Mouse (Mus musculus) frontal cortex, postnatal 10 days (tissue): ENCODE measurements around the gene Srsf9.
"Not testable (repeated sequence)": the region's sequence is repeated elsewhere in the genome, so short reads cannot be mapped to it uniquely, and the experiment has no call there.

Source experiments
- DNase-seq, 2 experiments: peaks; one replicate each; pipeline ENCODE4 v3.0.0; 2022; ENCODE audit warnings: low spot score in 2 of 2, mixed read lengths in 1 of 2

The Srsf9 gene

DNA sequence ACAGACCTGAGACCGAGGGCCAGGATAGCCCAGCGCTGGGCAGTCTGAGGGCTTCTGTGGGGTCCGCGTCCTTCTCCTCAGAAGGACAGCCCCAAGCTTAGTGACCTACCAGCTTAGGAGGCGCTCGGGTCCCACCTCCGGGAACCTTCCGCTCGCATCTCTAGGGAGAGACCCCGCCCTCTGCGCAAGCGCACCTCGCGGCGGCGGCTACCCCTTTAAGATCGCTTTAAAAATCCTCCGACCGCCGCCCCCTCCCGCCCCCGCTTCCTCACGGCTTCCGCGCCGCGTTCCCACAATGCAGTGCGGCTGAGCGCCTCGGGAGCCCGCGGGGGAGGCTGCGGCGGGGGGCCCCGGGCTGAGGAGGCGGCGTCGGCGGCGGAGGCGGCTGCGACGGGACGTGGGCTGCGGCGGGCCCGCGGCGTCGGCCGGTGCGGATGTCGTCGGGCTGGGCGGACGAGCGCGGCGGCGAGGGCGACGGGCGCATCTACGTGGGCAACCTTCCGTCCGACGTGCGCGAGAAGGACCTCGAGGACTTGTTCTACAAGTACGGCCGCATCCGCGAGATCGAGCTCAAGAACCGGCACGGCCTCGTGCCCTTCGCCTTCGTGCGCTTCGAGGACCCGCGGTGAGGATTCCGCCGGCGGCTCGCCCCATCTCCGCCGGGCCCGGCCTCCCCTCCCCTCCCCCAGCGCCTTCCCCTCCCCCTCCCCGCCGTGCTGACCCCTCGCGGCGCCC lies at the start of gene Srsf9:
Gene Srsf9, plus strand, starts transcription at position 303 of the 735 bp plus-strand sequence.
- peak; percentile 89 to 94 for DNase-seq

DNA sequence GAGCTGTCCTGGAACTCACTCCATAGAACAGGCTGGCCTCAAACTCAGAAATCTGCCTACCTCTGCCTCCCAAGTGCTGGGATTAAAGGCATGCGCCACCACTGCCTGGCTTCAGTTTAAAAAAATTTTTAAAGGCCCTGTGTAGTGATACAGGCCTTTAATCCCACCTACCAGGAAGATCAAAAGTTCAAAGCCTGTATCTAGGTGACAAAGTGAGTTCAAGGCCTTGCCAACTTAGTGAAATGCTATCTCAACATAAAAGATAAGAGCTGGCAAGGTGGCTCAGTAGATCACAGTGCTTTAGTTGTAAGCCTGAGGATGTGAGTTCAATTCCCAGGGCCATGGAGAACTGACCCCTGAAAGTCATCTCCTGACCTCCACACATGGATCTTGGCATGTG lies 48.9 kb upstream of the Srsf9 start:
- no peak for DNase-seq

DNA sequence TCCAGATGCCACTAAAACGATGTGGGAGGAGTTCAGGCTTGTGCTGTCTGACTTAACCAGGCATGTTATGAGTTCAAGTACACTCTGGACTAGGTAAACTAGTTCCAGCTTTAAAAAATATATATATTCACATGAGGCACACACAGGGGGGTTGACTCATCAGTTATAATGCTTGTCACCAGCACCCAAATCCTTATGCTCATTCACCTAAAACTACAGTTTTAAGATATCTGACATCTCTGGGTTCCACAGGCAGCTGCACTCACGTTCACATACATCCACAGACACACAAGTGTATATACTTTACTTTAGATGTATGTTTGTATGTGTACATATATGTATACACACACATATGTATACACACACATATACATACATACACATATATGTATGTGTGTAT lies 48.2 kb upstream of the Srsf9 start:
- no peak for DNase-seq

DNA sequence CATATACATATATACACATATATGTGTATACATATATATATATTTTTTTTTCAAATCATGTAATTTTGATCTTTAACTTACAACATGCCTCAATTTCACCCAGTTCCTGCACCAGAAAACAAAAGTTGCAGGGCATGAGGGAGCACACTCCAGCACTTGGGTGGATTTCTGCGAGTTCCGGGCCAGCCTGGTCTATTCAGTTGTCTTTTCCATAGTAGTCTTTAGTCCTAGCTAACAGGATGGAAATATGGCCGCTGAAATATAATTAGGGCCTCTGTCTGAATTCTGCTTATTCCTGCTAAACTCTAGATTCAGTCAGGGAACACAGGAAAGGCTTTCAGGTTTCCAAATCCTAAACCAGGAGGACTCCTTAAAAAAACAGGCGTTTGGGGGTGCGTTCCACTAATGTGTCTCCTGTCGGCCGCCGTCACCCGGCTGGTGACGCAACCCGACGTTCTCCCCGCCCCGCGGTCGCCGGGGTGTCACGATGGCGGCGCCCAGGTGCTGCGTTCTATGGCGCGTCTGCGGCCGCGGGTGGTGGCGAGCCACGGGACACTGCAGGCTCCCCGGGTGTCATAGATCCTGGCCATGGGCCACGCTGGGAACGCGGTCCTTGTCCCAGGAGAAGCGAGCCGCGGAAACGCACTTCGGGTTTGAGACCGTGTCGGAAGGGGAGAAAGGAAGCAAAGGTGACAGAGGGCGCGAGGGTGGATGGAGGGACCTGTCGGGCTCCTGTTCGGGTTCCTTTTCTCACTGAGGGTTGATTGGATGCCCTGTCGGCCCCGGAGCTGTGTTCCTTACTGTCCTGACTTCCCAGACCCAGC lies 47.5 kb upstream of the Srsf9 start, which contains the start of gene Coq5:
Gene Coq5, plus strand, starts transcription at position 441 of the 824 bp plus-strand sequence.
- peak; percentile 78 to 81 for DNase-seq

DNA sequence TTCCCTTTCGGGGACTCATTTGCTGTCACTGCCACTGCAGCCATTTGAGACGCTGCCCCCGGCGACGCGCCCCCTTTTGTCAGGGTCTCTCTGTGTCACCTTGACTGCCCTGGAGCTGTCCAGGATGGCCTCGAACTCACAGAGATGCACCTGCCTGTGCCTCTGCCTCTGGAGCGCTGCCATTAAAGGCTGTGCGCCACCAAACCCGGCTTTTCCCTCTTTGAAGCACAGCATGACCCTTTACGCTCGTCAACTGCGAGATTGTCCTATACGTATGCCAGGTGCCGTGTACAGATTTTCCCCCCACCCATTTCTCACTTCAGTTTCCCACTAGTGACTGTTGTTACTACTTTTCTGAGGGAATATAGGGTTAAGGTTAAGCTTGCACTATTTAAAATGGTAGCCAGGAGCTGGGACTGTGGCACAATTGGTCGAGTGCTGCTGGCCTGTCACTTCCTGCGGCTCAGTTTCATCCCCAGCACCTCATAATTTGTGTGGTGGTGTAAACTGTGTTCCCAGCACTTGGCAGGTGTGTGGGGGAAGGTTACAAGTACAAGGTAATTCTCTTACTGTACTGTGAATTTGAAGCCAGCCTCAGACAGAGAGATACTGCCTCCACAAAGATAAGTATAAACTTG lies 46.8 kb upstream of the Srsf9 start:
- DNase-seq: no peak

DNA sequence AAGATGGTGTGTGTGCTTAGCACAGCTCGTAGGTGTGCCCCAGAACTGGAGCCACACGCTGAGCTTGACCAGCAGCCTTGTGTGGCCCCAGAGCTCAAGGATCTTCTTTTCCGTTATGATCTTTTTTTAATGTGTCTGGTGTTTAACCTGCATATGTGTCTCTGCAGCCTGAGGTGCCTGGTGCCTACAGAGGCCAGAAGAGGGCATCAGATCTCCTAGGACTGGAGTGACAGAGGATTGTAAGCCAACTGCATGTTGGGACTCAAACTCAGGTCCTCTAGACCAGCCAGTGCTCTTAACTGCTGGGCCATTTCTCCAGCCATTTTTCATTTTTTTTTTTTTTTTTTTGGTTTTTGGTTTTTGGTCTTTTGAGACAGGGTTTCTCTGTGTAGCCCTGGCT lies 42.2 kb upstream of the Srsf9 start:
- no peak for DNase-seq

DNA sequence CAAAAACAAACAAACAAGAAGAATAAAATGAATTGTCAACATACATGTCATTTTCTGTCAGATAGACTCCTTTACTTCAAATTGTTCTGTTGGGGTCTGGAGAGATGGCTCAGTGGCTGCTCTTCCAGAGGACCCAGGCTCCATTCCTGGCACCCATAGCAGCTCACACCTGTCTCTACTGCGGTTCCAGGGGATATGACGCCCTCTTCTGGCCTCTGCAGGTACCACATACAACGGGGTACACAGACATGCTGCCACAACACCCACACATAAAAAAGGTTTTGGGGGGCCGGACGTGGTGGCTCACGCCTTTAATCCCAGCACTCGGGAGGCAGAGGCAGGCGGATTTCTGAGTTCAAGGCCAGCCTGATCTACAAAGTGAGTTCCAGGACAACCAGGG lies 32.8 kb upstream of the Srsf9 start:
- no peak for DNase-seq

DNA sequence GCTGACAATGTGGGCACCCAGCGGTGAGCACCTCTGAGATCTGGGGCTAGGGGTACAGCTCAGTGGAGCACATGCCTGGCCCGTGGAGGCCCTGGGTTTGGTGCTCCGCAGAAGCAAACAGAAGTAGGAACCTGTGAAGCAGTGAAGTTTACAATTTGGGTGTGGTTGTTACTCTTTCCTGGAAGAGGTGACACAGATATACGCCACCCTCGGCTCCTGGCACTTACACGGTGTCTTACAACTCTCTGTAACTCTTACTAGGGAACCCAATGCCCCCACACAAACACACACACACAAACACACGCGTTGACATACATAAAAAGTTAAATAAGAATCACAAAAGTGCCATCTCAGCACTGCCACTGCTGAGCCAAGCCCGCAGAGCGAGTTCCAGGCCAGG lies 30.6 kb upstream of the Srsf9 start:
- no peak for DNase-seq

DNA sequence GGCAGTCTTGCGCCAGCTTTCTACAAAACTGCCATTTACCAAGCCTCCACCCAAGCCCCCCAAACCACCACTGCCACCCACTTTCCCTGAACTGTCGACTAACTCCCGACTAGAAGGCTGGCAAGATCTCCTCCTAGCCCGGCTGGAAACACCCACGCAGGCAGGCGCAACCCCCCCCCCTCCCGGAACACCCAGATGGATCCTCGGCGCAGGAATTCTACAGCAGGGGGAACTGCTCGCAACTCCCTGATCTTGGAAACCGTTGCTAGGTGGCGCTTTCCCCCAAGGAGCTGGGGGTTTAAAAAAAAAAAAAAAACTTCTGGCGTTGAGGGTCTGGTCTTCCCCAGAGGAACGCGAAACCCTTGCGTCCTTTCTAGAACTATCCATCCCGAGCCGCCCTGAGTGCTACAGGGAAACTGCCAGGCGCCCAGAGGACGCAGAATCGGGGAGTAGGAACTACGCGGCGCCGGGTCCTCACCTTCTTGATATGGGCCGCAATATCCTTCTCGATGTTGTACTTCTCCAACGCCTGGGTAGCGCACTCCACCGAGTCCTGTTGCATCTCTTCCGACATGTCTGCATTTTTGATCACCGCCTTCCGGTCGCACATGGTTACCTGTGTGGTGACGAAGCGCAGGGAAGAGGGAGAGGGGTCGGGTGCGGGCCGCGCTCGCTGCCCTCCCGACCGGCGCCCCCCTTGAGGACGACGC lies 26.8 kb upstream of the Srsf9 start:
- DNase-seq: peak in 1 of 2 experiments; percentile 58

DNA sequence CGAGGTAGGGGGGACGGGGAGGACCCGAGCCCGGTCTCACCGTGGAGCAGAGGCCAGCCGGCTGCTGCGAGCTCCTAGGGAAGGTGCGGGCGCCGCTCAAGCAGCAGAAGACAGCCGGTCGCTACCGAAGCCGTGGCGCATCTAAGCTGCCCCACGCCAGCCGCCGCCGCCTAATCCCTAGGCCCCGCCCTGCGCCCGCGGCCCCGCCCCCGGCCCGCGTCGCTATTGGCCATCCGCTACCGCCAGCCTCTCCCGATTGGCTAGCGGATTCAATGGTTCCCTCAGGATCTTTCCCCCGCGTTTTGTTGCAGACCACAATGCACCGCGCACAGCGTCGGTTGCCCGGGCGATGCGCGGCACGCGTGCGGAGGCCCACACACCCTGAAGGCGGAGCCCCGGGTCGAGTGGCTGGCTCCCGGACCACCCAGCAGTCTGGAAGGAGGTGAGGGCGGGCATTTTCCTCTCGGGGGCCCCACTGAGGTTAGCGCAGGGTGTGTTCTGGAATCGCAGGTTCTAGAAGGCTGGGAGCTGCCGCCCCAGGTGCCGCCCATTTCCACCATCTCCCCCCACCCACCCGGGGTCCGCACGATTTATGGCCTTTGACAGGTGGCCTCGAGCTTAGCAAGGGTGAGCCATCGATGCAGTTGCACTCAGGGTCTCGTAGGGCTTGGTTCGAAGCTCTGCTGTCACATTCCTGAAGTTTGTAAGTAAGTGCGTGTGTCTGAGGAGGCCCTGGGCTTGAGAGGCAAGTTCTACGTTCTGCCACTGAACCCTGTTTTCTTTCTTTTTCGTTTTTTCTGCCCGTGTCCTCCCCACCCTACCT lies 26.0 kb upstream of the Srsf9 start, which contains the start of gene Dynll1:
Gene Dynll1, minus strand, starts transcription at position 208 of the 823 bp plus-strand sequence.
- peak; percentile 97 to 100 for DNase-seq

DNA sequence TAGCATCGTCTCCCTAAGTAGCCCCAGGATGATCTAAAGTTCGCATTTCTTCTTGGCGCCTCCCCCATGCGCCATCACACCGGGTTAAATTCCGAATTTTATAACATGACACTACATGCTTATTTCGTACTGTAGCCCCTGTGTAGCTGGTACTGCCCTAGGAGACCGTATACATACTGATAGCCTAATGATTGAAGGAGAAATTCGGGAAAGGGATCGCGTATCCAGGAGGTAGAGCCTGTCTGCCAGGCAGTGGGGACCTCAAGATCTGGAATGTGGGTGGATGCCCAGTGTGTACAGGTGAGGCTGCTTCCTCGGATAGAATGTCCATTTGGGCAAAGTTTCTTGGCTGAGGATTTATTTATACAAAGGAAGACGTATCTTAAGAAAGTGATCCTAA lies 25.4 kb upstream of the Srsf9 start:
- no peak for DNase-seq

DNA sequence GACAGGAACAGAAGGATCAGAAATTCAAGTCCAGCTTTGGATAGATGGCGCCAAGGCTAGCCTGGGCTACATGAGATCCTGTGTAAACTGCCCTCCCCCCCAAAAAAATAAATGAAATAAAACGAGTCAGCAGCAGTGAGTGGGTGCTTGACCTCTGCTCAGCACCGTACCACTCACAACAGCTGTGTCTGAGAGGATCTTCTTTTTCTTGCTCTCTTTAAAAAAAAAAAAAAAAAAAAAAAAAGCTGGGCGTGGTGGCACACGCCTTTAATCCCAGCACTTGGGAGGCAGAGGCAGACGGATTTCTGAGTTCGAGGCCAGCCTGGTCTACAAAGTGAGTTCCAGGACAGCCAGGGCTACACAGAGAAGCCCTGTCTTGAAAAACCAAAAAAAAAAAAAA lies 24.8 kb upstream of the Srsf9 start:
- not testable (repeated sequence) for DNase-seq

DNA sequence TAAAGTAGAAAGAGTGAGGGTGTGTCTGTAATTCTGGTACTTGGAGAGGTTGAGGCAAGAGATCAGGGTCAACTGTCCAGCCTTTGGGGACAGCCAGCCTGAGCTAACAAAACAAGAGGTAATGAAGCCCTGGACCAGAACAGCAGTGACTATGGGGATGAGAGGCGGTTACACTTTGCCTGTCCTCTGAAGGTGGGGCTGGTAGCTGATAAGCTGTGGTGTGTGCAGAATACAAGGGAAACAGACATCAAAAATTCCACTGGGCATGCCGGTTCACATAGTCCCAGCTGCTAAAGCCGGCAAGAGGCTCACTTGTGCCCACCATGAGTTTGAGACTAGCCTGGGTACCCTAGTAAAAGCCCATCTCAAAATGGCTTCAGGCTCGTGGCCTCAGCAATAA lies 14.6 kb upstream of the Srsf9 start:
- no peak for DNase-seq

DNA sequence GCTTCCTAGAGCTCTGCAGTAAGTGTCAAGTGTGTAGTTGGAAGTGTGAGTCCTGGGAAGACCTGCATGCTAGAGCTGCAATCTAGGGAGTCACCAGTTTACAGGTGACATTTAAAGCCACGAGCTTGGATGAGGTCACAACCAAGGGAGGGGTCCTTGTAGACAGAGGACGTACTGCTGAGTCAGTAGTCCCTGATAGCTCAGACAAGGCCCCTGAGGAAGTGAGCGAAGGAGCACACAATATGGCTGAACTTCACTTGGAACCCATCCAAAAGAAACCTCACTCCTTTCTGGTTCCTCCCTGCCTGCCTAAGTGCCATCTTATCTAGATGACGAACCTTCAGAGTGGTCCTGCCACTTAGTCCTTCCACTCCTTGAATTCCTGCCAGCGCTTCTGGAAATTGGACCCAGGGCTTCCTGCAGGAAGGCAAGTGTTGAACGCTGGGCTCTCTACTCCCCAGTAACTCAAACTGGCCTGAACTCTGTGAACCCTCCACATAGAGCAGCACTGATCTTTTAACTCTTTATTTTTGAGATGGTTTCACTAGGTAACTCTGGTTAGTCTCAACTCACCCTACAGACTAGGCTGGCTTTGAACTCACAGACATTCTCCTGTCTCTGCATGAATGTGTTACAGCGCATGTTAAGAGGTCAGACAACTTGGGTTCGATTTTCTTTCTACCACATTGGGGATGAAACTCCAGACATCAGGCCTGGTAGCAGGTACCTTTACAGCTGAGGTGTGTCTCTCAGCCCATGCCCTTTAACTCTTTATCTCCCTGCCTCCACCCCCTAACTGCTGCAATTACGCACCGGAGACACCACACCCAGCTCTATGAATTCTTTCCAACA lies 13.9 kb upstream of the Srsf9 start:
- no peak for DNase-seq

DNA sequence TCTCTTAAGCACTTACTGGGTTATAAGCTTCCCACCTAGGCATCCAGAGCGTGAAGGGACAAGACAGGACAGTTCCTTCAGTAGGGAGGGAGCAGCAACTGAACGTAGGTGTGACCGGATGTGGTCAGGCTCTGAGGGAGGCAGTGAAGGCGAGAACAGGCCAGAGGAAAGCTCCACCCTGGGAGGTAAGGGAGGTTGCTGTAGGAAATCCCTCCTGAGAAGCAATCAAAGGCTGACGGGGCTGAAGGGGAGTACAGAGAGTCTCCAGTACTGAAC lies 13.4 kb upstream of the Srsf9 start:
- DNase-seq: no peak

DNA sequence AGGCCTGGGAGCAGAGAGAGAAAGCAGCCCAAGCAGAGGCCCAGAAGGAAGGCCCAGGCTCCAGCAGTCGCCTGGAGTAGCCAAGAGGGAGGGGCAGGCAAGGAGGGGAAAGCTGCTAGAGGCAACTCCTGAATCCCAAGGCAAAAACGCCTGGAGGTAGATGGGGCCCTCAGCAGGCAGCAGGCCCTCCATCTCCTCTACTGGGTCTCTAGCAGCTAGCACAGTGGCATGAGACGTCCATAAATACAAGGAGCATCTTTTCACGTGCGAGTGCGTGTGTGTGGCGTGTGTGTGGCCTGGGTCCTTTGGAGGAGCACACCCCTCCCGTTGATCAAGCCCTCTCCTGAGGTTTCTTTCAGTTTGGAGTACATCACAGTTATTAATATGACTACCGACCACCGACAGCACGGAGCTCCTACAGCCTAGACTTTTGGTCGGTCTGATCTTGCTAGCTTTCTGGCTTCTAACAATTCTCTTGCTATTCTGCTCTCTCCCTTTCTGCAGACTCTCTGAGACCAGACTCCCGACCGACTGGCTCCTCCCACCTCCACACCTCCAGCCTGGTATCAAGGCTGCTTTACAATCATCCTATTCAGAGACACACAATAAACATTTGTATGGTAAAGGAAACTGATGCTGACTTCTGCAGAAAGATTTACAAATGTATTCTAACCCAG lies 9.9 kb upstream of the Srsf9 start:
- no peak for DNase-seq

DNA sequence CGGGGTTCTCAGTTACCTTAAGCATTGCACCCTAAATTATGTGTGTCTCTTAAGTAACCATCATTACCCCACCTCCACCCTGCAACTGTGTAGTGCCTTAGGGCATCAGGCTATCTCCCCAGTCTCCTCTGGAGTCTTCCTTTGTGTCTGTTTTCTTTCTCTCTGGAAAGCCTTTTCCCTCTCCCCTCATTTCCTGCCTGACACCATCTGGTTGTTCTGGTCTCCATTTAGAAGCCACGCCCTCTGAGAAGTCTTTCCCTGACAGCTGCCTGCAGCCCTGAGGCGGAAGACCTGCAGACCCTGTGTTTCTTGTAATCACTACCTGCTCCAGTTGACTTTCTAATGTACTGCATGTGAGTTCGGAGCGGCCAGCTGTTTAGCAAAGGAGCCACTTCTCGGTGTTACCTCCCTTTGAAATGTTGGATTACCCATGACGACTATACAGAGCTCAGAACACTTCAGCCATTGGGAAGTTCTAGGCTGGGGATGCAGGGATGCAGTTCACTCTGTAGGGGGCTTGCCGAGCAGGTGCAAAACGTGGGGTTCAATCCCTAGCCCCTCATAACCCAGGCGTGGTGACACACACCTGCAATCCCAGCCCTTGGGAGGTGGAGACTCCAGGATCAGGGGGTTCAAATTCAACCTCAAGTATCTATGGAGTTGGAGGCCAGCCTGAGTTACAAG lies 9.2 kb upstream of the Srsf9 start:
- no peak for DNase-seq

DNA sequence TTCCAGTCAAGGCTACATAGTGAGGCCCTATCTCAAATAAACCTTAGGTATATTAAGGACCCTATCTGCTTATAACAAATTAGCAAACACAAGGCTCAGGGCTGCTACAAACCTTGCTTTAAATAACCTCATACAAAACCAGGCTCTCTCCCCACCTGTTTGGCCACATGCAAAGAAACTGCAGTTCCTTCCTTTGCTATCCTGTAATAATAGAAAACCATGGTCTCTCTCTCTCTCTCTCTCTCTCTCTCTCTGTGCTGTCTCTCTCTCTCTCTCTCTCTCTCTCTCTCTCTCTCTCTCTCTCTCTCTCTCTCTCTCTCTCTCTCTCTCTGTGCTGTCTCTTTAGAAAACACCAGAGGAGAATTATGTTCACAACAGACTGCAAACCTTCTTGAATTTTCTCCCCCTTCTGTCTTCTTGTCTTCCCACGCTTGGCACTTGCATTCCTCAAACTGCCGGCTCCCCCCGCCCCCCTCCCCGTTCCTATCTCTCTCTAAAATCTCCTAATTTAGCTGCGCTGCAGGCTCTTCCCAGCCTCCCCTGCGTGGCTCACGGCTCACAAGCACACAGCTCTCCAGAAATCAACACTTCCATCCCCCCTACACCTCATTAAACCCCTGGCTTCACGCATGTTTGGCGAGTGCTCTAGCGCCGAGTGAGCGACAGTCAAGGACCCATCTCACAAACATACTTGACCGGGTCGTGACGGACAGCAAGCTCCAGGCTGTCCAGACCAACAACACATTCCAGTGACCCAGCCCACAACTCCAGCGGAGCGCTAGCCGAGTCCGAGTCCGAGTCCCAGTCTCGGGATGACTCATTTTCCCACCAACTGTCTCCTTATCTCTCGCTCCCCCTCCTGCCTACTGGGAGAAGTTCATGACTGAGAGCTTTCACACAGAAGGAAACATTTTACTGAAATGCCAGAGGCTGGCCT lies 7.7 kb upstream of the Srsf9 start:
- DNase-seq: peak; percentile 63 to 75
